Mouse (Mus musculus) spleen, embryonic (tissue): Measurements from ENCODE around the gene Pus7l.
"Not testable (repeated sequence)": the region's sequence is repeated elsewhere in the genome, so short reads cannot be mapped to it uniquely, and the experiment has no call there.

Experiments used
- CTCF ChIA-PET: fragments of 350-600 bp; sonication (Branson Sonifier 250); formaldehyde crosslinking; loops from one replicate; lab custom pipeline; 2022; lab: Charles Lee

Pus7l gene

DNA sequence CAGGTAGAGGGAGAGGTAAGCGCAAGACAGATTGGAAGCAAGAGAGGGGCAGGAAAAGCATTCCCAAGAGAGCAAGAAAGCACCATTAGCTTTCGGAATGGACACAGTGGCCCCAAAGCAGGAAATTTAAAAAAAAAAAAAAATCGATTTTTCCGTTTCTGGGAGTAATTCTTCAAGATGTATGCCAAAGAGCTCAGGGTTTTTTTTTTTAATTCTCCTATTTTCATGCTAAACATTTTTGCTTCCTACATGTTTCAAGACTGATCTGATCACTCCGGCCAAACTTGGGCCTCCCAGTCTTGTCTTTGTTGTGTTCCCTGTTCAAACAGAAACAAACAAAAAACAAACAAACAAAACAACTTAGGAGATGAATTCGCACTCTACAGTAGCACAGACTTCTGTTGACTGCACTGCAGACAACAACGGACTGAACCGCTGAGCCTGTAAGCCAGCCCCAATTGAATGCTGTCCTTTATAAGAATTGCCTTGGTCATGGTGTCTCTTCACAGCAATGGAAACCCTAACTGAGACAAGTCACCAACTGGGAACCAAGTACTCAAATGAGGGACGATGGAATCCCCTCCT is 797 bp upstream of the Pus7l start:
- CTCF ChIA-PET = interaction anchor here (1.0 kb wide), 1 partner anchor 13 kb away, joined by 3 read pairs; no protein-coding TSS in a partner anchor

DNA sequence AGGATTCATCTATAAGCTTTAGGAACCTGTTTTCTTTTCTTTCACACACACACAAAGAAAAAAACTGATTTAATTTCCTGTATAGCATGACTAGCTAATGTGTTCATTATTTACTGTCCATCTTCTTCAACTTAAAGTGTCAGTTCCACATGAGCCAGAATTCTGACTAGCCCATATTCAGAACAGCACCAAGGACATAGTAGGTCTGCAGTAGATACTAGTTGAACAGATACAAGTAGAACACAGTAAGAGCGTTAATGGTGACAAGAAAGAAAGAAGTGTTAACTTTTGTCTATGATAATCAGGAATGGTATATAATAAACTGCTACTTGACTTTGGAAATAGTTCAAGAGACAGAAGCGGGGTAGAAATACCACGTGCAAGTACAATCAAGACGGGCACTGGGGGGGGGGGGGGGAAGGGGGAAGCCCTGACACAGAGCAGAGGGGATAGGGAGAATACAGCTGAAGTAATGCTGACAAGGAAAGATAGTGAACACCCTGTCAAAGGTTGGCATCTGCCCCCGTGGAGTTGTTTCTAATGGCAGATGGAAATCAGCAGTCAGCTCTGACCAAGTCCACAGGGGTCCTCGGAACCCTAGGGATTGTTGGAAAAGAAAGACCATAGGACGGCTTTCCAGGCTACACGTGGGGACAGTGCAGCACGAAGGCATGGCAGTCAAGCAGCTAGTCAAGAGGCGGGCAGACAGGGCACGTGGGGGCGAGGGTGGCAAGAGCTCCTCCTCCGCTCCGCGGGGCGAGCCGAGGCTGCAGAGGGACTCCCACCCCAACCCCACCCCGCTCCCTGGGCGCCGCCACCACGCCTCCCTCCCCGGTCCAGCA is 559 bp downstream of the Pus7l start:
- CTCF ChIA-PET = no interaction called here

DNA sequence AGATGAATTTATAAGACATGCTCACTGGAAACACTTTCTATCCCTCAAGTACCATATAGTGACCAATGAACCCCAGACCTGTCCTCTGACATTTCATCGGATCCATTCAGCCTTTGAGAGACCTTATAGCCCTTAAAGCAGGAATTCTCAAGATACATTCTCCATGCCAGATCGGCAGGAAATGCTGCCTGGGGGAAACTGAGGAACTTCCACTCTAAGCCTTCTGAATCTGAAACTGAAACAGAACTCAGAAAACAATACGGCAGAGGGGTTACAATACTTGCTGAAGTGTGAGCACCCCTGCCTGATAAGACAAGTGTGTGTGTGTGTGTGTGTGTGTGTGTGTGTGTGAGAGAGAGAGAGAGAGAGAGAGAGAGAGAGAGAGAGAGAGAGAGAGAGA is 4.1 kb downstream of the Pus7l start:
- CTCF ChIA-PET = no interaction called here

DNA sequence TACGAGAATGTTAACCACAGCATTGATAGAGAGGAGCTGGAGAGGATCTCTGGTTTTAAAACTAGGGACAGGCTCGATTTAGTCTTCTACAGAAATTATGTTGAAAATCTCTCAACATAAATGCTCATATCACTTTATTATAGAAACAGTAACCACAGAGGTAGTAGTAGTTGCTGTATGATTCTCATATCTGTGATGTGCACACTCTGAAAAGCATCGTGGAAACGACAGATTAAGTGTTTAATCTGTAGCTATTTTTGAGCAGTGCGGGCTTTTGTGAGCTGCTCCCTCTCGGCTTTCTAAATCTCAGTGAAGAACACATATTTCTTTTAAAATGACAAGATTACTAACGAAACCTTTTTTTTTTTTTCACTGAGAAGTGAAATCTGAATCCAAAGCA is 7.8 kb downstream of the Pus7l start:
- CTCF ChIA-PET = interaction anchor here (0.6 kb wide), 1 partner anchor 30 kb away, joined by 3 read pairs; no protein-coding TSS in a partner anchor

DNA sequence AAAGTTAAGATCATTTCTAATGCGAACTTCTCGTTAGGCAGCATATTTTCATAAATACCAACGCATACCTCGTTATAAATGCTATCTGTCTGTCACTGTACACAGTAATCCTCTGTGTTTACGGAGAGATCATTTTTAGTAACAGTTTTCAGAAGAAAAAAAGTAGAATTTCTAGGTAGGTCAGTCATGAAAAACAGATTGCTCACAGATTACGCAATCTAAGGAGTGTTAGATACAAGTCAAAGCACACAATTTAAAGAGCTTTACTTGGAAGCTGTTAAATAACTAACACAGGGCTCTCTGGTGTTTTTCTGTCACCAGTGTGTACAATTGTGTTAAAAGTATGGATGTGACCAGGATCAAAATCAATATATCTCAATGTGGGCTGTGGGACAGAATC is 10.4 kb downstream of the Pus7l start:
- CTCF ChIA-PET = no interaction called here

DNA sequence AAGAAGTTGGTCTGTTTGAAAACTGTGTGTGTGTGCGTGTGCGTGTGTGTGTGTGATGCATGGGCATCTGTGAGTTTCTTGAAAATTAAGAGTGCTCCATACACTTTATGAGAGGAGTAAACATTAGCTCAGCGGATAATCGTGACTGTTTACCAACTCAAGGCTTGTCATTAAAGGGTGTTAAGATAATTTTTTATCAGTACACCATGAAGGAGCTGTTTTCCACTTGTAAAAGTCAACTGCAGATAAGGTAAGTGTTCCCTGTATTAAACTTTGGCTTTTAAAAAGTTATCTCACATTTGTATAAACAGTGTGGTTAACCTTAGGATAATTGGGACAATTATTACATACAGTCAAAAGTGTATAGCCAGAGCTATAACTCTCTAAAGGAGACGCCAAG is 11.0 kb downstream of the Pus7l start:
- CTCF ChIA-PET = no interaction called here

DNA sequence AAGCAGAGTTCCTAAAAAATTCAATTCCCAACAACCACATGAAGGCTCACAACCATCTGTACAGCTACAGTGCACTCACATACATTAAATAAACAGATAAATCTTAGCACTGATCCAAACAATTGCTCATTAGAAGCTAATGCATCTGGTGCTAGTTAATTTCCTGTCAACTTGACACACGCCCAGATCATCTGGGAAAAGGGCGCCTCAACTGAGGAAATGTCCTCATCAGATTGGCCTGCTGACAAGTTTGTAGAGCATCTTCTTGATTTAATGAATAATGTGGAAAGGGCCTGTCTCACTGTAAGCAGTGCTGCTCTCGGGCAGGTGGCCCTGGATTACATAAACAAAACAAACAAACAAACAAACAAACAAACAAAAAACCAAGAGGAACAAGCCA is 12.8 kb downstream of the Pus7l start:
- CTCF ChIA-PET = no interaction called here

DNA sequence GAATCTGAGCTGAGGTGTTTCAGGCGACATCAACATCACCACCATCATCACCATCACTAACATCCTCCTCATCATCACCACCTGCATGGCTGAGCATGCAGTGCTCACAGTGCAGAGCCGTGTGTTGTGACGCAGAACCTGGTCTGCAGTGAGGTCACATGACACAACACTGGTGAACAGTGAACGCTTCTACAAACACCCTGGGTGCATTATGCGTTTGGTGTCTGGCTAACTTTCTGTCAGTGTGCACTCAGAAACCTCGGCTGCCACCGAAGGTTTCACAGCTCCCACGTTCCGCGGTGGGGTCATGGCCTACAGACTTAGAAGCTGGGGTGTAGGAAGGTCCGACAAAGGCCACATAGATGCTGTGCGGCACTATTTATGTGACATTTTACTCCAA is 18.4 kb downstream of the Pus7l start:
- CTCF ChIA-PET = no interaction called here

DNA sequence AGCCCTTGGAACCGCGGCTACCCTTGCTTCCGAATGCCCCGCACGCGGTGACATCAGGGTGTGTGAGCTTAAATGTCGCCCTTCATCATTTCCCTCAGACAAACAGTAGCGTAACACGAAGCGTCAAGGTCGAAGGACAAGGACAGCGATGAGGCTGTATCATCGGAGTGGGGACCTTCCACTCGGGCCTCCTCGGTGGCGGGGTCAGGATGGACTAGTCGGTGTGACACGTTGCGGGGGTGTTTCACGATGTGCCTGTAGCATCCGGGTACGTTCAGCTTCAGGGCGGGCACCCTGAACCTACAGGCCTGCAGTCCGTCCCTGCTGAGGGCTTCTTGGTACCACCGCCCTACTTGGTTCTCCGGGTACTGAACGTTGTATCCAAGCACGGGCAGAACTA is 20.1 kb downstream of the Pus7l start:
- CTCF ChIA-PET = no interaction called here

DNA sequence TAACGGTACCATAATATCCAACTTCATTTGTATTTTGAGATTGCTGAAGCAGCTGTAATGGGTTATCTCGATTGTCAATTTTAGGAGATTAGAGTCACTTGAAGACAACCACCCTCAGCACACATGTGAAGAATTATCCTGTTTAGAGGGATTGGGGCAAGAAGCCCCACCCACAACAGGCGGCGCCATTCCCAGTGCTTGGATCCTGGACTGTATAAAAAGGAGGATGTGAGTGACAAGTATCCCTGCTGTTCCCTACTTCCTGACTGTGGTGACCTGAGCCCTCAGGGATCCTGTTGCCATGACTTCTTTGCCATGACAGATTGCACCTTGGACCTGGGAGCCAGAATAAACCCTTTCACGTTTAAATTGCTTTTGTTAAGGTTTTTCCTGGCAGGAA is 22.4 kb downstream of the Pus7l start:
- CTCF ChIA-PET = no interaction called here

DNA sequence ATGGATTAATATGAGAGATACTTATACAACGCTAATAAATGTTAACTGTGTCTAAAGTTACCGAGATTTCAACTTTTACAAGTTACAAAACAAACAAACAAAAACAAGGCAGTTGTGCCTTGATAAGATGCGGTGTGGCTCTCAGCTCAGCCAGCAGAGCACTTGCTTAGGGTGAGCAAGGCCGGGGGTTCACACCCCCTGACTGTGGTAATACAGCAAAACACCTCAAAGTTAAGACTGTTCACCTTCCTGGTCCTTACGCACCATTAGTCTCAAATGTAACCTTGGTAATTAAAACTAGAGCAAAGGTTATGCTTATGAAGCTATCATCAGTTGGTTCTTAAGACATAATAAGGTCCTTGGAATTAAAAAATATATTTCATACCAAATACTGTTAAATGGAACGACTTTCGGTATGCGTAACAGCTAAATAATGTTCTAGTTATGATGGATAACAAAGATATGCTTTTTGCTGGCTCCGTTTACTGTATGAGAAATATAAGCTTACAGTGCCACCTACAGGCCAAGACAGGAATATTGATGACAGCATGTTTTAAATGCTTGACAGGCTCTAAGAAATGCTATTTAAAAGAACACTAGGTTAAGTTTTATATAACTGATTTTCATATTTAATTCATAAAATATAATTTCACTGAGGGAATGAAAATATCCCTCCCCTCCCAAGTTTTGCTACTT is 23.0 kb downstream of the Pus7l start:
- CTCF ChIA-PET = no interaction called here

DNA sequence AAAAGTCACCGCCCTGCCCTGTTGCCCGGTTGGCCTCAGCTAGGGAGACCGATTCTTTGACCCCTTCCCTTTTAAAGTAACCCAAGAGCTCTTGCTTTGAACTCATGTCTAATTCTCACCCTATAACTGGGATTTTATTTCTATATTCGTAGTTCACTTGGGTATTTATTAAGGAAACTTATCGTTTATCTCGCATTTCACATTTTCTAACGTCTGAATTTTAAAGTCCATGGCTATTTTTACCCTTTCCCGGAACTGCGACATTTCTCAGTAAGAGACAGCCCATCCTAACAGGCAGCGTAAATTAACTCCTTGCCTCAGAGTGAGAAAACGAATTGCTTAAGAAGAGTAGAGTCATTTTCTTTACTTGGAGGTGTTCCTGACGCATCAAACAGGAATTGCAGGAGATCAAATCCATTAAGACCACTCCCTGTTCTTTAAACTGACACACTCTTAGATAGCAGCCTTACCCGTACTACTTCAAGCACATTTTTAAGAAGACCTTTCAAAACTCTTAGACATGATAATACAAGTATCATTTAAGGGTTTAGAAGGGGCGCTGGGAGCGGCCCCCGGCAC is 25.3 kb downstream of the Pus7l start:
- CTCF ChIA-PET = interaction anchor here (0.6 kb wide), 1 partner anchor 73 kb away, joined by 3 read pairs; no protein-coding TSS in a partner anchor

DNA sequence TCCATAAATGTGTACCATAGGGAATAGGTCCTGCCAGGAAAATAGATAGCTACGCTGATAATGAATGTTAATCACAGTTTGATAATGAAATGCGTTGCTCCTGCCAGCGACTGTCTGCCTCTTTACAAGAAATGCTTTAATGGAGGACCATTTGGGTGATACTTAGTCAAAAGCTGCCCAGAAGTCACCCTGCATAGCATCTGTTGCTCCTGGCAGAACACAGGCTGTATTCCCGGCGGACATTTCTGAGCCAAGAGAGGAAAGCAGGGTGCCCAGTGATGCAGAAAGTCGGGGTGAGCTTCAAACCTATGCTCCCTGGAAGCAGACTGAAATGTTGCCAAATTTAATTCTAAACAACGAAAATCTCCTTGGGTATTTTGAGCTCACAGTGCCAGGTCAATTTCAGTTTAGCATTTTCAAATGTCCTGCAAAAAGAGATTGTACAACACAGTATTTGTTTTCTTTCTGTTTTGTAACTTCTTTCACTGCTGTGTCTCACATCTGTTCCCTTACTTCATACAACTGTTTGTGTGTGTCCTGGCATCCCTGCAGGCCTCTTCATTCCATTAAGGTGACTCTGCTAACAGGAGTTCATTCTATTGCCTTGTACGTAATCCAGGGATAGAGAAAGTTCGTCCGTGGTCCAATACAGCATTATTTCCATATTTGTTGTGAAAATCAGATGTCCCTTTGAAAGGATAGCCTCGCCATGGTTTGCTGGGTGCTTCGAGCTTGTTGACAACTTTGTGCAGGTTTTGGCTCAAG is 39.7 kb downstream of the Pus7l start:
- CTCF ChIA-PET = no interaction called here

DNA sequence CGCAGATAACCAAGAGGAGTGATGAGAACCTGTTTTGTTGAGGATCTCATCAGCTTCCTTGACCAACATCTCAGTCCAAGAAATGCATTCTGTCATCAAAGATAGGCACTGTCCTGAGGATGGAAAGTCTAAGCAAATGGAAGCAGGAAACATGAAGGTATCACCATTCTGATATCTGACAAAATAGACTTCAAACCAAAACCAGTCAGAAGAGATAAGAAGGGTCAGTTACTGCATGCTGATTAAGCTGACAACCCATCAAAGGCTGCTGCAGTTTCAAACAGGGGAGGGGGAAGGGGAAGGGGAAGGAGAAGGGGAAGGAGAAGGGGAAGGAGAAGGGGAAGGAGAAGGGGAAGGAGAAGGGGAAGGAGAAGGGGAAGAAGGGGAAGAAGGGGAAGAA is 44.1 kb downstream of the Pus7l start:
- CTCF ChIA-PET = no interaction called here

DNA sequence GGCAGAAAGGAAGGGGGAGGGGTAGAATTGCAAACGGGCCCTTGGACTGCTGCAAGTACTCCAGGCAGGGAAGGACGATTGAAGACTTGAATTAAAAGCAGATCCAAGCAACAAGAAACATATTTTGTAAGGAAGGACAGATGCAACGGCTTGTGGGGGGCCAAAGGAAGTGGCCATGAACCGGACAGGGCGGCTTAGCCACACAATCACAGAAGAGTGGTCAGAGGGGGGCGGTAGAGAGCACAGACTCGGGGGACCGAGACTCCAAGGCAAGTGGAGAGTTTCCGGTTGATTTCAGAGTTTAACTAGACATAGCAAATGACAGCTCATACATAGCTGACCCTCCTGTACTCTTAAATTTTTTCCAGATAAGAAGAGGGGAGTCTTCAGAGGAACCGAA is 47.4 kb downstream of the Pus7l start:
- CTCF ChIA-PET = no interaction called here

DNA sequence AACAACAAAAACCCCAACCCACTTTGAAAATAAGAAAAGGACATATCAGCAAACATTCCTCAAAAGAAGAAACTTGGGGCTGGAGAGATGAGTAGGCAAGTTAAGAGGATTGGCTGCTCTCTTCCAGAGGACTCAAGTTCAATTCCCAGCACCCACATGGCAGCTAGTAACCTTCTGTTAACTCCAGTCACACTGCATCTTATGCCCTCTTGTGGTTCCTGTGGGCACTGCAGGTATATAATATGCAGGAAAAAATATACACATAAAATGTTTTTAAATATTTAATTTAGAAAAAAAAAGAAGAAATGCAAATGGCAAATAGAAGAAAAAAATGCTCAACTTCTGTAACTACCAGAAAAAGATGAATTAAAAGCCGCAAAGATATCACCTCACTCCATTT is 48.9 kb downstream of the Pus7l start:
- CTCF ChIA-PET = no interaction called here

DNA sequence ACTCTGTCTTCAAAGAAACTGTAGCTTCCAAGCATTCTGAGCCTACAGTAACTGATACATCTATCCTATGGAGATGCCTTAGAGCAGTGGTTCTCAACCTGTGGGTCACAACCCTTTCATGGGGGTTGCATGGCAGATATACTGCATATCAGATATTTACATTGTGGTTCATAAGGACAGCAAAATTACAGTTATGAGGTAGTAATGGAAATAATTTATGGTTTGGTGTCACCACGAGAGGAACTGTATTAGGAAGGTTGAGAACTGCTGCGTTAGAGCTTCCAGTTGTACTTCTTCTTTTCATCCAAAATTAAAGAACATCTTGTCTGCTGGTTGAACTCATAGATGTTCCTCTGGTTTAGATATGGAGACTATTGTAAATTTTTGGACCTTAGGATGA is 53.9 kb downstream of the Pus7l start:
- CTCF ChIA-PET = no interaction called here

DNA sequence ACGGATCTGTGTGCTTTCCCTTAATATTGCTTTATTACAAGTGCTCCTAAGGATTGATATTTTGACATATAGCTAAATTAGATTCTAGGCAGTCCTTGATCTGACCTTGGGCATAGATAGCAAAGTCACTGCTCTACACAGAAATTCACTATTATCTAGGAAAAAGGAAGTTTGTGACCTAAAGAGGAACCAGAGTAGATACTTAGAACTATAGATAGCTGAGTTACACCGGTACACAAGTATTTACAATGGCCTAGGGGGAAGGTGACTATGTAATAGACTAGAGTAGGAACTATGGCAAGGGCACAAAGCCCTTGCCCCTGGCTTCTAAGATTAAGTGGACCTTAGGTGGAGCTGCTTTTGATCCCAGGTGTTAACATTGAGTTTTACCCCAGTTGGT is 55.3 kb downstream of the Pus7l start:
- CTCF ChIA-PET = not testable (repeated sequence)

DNA sequence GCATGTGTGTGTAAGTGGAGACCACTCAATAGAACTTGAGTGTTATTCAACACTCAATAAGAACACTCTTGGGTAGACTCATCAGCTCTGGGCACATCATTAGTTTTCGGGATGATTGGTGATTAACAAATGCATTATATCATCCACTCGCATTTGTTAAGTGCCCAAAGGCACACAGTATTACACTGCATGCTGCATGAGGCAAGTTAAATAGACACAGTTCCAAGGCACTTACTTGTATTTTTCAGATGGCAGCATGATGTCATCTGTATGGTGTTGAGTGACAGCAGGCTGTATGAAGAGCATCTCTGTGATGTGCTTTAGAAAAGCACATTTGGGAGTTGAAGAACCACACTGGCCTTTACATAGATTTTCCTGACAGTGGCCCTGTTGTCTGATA is 60.8 kb downstream of the Pus7l start:
- CTCF ChIA-PET = no interaction called here

DNA sequence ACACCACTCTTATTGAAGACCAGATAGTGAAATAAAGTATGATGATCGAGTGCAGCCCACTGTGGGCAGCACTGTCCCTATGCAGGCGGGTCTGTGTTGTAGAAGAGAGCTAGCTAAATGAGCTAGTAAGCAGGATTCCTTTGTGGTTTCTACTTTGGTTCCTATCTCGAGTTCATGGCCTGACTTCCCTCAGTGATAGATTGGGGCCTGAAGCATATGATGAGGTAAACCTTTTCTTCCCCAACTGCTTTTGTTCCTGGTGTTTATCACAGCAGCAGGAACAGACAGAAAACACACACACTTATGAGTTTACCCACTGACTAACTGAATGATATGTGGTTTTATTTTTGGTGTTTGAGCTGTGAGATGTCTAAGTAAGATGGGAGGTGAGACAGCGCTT is 62.6 kb downstream of the Pus7l start:
- CTCF ChIA-PET = no interaction called here

DNA sequence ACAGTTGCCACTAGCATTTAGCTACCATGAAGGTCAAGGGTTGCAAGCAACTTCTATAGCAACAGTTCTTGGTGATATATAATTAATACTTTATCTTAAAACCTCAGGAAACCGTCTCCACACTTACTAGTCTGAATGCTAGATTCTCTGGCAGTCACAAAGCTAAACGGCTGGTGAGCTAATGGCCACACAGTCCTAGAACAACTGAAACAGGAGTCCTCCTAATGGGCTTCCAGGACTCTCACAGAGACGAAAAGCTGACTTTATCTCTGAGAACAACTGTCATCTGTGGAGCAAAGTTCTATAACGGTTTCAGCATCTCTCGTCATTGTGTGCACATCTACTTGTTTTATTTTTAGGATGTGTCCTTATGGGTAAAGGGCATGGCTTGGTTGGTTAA is 63.1 kb downstream of the Pus7l start:
- CTCF ChIA-PET = no interaction called here
